Mouse (Mus musculus) kidney, embryonic 16.5 days (tissue): ENCODE measurements around the gene Polr2i. TPM values are rescaled to one million over a fixed set of nuclear protein-coding genes. Genes with fewer than 3 reads are reported as not detected.
"Not testable (repeated sequence)": the region's sequence is repeated elsewhere in the genome, so short reads cannot be mapped to it uniquely, and the experiment has no call there.

ENCODE experiments used
- ATAC-seq: fragments of 200-750 bp; cut with Nextera tagmentation; 2 replicates; pipeline ENCODE4 v1.8.0; 2017; ENCODE audit warnings: moderate TSS enrichment; ENCODE audit not compliant: low FRiP score, low TSS enrichment
- H3K27ac ChIP-seq: fragments of 300-500 bp; sonication (generic); 2 replicates; pipeline ENCODE4 v1.5.1; 2014; ENCODE audit warnings: low read length
- H3K27me3 ChIP-seq: fragments of 300-500 bp; sonication (generic); 2 replicates; pipeline ENCODE4 v1.6.1; 2014; ENCODE audit warnings: low read length, control low read depth, mixed read lengths; ENCODE audit not compliant: insufficient read depth
- H3K36me3 ChIP-seq: fragments of 300-500 bp; sonication (generic); 2 replicates; pipeline ENCODE4 v1.6.1; 2014; ENCODE audit warnings: low read length, control low read depth, mixed read lengths; ENCODE audit not compliant: insufficient read depth
- H3K4me1 ChIP-seq: fragments of 300-500 bp; sonication (generic); 2 replicates; pipeline ENCODE4 v1.6.1; 2014; ENCODE audit warnings: low read length, control low read depth, mixed read lengths; ENCODE audit not compliant: insufficient read depth
- H3K4me2 ChIP-seq: fragments of 300-500 bp; sonication (generic); replicated peaks from 2 replicates; pipeline ENCODE4 v1.6.1; 2014; ENCODE audit warnings: low read depth, low read length
- H3K4me3 ChIP-seq: fragments of 300-500 bp; sonication (generic); 2 replicates; pipeline ENCODE4 v1.5.1; 2014; ENCODE audit warnings: mild to moderate bottlenecking, low read length
- H3K9ac ChIP-seq: fragments of 300-500 bp; sonication (generic); replicated peaks from 2 replicates; pipeline ENCODE4 v1.6.1; 2014; ENCODE audit warnings: low read length
- H3K9me3 ChIP-seq: fragments of 300-500 bp; sonication (generic); 2 replicates; pipeline ENCODE4 v1.6.1; 2016; ENCODE audit warnings: low read length, control low read depth
- WGBS: fragments of 180-500 bp; shearing (Covaris S2); extraction: QIAGEN DNeasy Blood & Tissue Kit; methylation state at CpG from one replicate; pipeline ENCODE4 v1.1.7; 2014; 5-methylcytosine and 5-hydroxymethylcytosine counted together
- polyA plus RNA-seq: library from polyadenylated mRNA; unstranded; fragments of >200 nt; fragmentation: Nextera tagmentation; extraction: Ambion mirVana; gene quantifications from 2 replicates; pipeline ENCODE4 v1.2.1, GENCODE M21; 2015

Polr2i gene
- polyA plus RNA-seq, 1 experiment from 2014 or later = 146 TPM

DNA sequence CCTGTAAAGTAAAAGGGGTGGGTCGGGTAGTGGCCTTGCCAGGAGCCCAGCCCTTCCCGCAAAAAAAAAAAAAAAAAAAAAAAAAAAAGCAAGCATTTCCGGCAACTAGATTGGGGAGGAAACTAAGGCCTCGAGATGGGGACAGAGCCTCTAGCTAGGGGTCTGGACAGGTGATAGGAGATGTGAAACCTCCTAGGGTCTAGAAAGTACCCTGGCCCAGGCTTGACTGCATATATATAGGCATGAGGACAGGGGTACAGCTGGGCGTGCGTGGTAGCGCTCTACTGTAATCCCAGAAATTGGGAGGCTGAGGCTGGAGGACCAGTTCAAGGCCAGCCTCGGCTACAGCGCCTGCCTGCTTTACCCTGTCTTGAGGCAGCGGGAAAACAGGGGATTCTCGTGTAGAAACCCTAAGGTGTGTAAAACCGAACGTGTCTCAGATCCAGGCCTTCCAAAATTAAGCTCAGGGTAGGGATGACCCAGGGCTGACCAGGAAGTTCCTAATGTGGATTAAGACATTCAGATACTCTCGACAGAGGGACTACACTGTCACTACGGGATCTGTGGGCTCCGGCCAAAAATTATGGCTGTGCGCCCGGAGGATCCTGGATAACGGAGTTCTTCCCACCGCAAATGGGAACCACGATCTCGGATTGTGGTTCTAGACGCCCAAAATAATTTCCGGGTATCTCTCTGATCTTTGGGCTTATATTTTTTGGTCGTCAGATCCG is 37.5 kb upstream of the Polr2i start:
- Histone ChIP-seq H3K36me3 (peaks cover 22% of the 10 kb centered on the region), H3K9me3 (no peaks in the 10 kb centered on the region), H3K4me2 (peak overlapping the region; percentile 65), H3K27me3 (no peaks in the 10 kb centered on the region), H3K4me1 (peaks cover 27% of the 10 kb centered on the region), H3K27ac (peak overlapping the region; percentile 89), H3K4me3 (peak overlapping the region; percentile 91), H3K9ac (peak overlapping the region; percentile 81)
- ATAC-seq = peak; percentile 7; the same call in 1 of the 2 replicates
- under 1% methylated on average over 26 of the region's 26 CpGs for WGBS

DNA sequence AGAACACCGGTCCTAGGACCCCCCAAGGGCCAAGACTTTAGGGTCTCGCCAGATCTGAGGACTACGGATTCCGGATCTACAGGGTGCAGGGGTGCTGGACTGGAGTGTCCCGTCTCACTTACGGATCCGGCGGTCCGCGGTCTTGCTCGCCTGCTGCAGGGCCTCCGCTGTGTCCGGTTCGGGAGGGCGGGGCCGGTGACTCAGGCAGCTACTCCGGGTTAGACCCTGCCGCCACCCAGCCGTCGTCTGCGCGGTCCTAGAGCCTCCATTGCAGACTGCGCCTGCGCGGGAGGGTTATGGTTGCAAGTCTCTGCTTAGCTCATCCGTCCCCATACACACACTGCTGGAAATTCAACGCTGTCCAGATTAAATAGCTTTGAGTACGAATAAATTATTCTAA is 36.9 kb upstream of the Polr2i start:
- peak; percentile 92 for ATAC-seq
- H3K4me1 ChIP-seq = peaks cover 27% of the 10 kb centered on the region
- WGBS = under 1% methylated on average over 28 of the region's 28 CpGs

GRCm38 (mm10) chr7:30195461-30195860 is 36.3 kb upstream of the Polr2i start:
- Histone ChIP-seq H3K9ac (peak overlapping the region; percentile 81; the same call in 1 of the 2 replicates), H3K4me3 (peak overlapping the region; percentile 91), H3K9me3 (no peaks in the 10 kb centered on the region), H3K4me1 (peaks cover 28% of the 10 kb centered on the region), H3K4me2 (peak overlapping the region; percentile 65), H3K27ac (no peak overlapping the region), H3K27me3 (no peaks in the 10 kb centered on the region), H3K36me3 (peaks cover 12% of the 10 kb centered on the region)
- no peak for ATAC-seq
- WGBS = 61% methylated on average over 6 of the region's 6 CpGs

More for the DNA sequence above, 36.9 kb upstream of the Polr2i start:
- H3K4me3 ChIP-seq = peak overlapping the region; percentile 91
- peak overlapping the region; percentile 65 for H3K4me2 ChIP-seq
- peaks cover 18% of the 10 kb centered on the region for H3K36me3 ChIP-seq
- H3K9me3 ChIP-seq = no peaks in the 10 kb centered on the region
- H3K27me3 ChIP-seq = no peaks in the 10 kb centered on the region
- peak overlapping the region; percentile 81 for H3K9ac ChIP-seq
- H3K27ac ChIP-seq = peak overlapping the region; percentile 89

DNA sequence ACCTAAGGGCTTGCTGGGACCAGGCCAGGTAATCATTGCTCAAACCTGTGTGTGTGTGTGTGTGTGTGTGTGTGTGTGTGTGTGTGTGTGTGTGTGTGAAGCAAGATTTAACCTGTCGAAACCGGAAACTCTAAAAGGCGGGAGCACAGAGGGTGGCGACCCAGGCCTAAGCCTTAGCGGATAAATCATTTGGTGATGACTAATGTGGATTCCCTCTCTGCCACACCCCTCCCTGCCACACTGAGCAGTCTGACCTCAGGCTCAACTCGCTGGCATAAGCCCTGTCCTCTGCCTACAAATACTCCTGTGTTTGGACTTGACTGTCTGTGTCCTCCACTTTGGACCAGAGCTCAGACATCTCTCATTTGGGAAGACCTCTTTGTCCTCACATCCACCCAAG is 35.6 kb upstream of the Polr2i start:
- H3K9me3 ChIP-seq = no peaks in the 10 kb centered on the region
- H3K27me3 ChIP-seq = no peaks in the 10 kb centered on the region
- H3K9ac ChIP-seq = no peak overlapping the region
- H3K36me3 ChIP-seq = peaks cover 10% of the 10 kb centered on the region
- no peak overlapping the region for H3K4me2 ChIP-seq
- no peak overlapping the region for H3K4me3 ChIP-seq
- peaks cover 29% of the 10 kb centered on the region for H3K4me1 ChIP-seq
- no peak overlapping the region for H3K27ac ChIP-seq
- ATAC-seq = no peak
- WGBS = 46% methylated on average over 6 of the region's 6 CpGs

DNA sequence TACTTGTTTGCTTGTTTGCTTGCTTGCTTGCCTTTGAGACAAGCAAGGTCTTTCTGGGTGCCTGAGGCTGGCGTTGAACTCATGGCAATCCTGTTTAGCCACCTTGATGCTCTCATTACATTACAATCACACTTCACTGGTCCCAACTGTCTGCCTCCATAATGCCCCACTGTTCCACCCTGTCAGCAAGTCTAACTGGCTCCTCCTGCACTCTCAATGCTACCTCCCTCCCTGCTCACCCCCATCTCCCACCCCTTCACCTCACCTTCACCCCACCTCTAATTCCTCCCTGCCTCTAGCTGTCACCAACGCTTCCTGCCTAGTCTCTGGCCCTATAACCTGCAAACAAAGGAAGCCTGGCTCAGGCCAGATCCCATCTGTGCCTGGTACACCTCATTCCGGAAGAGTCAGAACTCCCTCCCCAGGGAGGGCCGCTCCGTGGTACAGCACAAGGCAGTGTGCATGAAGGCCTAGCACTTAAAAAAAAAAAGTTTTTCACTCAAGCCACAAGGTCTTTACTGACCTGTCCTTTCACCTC is 34.1 kb upstream of the Polr2i start:
- 60% methylated on average over 5 of the region's 5 CpGs for WGBS
- Histone ChIP-seq H3K4me3 (no peak overlapping the region), H3K36me3 (no peaks in the 10 kb centered on the region), H3K4me1 (peaks cover 27% of the 10 kb centered on the region), H3K4me2 (no peak overlapping the region), H3K27ac (peak overlapping the region; percentile 64), H3K27me3 (no peaks in the 10 kb centered on the region), H3K9ac (no peak overlapping the region; the same call in 1 of the 2 replicates), H3K9me3 (no peaks in the 10 kb centered on the region)
- no peak for ATAC-seq

DNA sequence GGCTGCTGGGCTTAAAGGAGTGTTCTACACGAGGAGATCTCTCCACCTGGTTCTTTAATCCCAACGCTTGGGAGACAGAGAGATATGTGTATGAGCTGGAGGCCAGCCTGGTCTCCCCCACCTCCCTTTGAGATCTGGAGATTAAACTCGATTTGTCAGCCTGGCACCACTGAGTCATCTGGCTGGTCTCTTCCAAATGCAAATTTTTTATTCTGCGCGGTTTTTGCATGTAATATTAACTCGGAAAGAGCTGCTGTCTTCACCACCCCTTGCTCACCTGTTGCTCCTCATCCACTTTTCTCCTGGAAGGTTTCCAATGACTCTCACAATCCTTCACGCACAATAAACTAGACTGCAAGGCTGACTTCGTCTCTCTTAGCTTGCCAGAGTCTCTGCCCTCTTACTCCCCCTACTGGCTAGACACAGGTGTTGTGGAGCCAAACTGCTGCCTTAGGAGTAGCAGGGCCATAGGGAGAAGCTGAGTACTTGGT is 33.2 kb upstream of the Polr2i start, which contains the start of gene Capns1:
Capns1 (minus strand) TSS at position 331 of the 491 bp plus-strand sequence.
- Histone ChIP-seq H3K27ac (peak within 1 kb of the TSS; percentile 64), H3K9ac (no peak within 1 kb of the TSS; the same call in 1 of the 2 replicates)
- WGBS = 7% methylated on average over 8 of the region's 8 CpGs

GRCm38 (mm10) chr7:30199498-30200139 is 32.1 kb upstream of the Polr2i start:
- Histone ChIP-seq H3K9me3 (no peaks in the 10 kb centered on the region), H3K27ac (no peak overlapping the region), H3K4me3 (no peak overlapping the region), H3K27me3 (no peaks in the 10 kb centered on the region), H3K9ac (no peak overlapping the region), H3K4me2 (no peak overlapping the region), H3K4me1 (peaks cover 18% of the 10 kb centered on the region), H3K36me3 (no peaks in the 10 kb centered on the region)
- WGBS = 70% methylated on average over 18 of the region's 18 CpGs
- no peak for ATAC-seq

More for the DNA sequence above, 33.2 kb upstream of the Polr2i start, which contains the start of gene Capns1:
- ATAC-seq = 0 out of 2 replicates have a peak, but pooled peaks have one; percentile 11
- H3K4me1 ChIP-seq = peaks cover 19% of the 10 kb centered on the region
- no peaks in the 10 kb centered on the region for H3K36me3 ChIP-seq
- no peaks in the 10 kb centered on the region for H3K27me3 ChIP-seq
- 0 out of 2 replicates have a peak within 1 kb of the TSS, but pooled peaks have one; percentile 0 for H3K4me3 ChIP-seq
- H3K4me2 ChIP-seq = peak within 1 kb of the TSS; percentile 28; the same call in 1 of the 2 replicates
- no peaks in the 10 kb centered on the region for H3K9me3 ChIP-seq

DNA sequence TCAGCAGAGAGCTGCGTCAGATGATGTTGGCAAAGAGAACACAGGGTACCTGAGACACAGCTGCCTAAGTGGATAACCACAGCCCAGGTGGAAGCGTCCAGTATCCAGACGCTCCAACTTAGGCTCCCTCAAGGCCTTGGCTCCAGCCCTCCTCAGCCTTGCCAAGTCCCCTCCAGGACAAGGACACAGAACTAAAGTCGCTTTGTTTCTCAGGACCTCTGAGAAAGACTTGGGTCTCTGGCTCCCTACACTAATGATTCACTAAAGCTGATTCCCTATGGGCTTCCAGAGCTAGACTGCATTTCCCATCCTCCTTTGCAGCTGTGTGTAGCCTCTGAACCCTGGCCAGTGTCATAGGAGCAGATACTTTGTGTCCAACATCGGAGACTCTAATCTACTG is 31.5 kb upstream of the Polr2i start:
- no peak overlapping the region for H3K27ac ChIP-seq
- no peak overlapping the region for H3K4me2 ChIP-seq
- no peaks in the 10 kb centered on the region for H3K36me3 ChIP-seq
- no peak overlapping the region for H3K4me3 ChIP-seq
- WGBS = 76% methylated on average over 5 of the region's 5 CpGs
- H3K9me3 ChIP-seq = no peaks in the 10 kb centered on the region
- H3K9ac ChIP-seq = no peak overlapping the region
- H3K4me1 ChIP-seq = peaks cover 15% of the 10 kb centered on the region
- no peaks in the 10 kb centered on the region for H3K27me3 ChIP-seq
- ATAC-seq = no peak

GRCm38 (mm10) chr7:30200661-30201060 is 31.1 kb upstream of the Polr2i start:
- not testable (repeated sequence) for H3K36me3 ChIP-seq, H3K4me3 ChIP-seq, H3K4me2 ChIP-seq, H3K9me3 ChIP-seq, H3K27me3 ChIP-seq, H3K27ac ChIP-seq, ATAC-seq, H3K9ac ChIP-seq
- 89% methylated on average over 5 of the region's 5 CpGs for WGBS
- peaks cover 12% of the 10 kb centered on the region; the same call in 1 of the 2 replicates for H3K4me1 ChIP-seq
